Mouse (Mus musculus): ENCODE data around the gene Slc7a15. TPM values are rescaled to one million over a fixed set of nuclear protein-coding genes. Genes with fewer than 3 reads are reported as not detected.

The Slc7a15 gene
- polyA plus RNA-seq, 1 experiment = not detected

GRCm38 (mm10) chr12:8522711-8523110 lies 76.2 kb downstream of the Slc7a15 start:
- H3K4me3 ChIP-seq (ENCODE audit: low read depth, low read length) = no peak overlapping the region
- H3K4me1 ChIP-seq (ENCODE audit: control insufficient read depth, insufficient read depth, low read length) = peaks cover 6% of the 10 kb centered on the region
- no peaks in the 10 kb centered on the region for H3K27me3 ChIP-seq (ENCODE audit: control insufficient read depth, insufficient read depth, low read length, poor library complexity, severe bottlenecking)
- H3K36me3 ChIP-seq (ENCODE audit: control insufficient read depth, insufficient read depth, low read length, poor library complexity, severe bottlenecking) = no peaks in the 10 kb centered on the region
- H3K27ac ChIP-seq (ENCODE audit: insufficient read depth, low read length) = no peak overlapping the region
- H3K9me3 ChIP-seq (replicated peaks; ENCODE audit: control insufficient read depth, insufficient read depth, low read length, poor library complexity, severe bottlenecking) = no peaks in the 10 kb centered on the region
- TF ChIP-seq EP300 (IDR thresholded peaks at IDR 0.05; ENCODE audit: insufficient read depth, low read depth, low read length) = no peak
- TF ChIP-seq CTCF (IDR thresholded peaks at IDR 0.05; ENCODE audit: low read depth, low read length) = no peak
- no peak overlapping the region for H3K9ac ChIP-seq (ENCODE audit: low read depth, poor library complexity, severe bottlenecking)

- Histone ChIP-seq H3K27me3 (ENCODE audit: control insufficient read depth, insufficient read depth, low read length, poor library complexity, severe bottlenecking) (no peaks in the 10 kb centered on the region), H3K9me3 (replicated peaks; ENCODE audit: control insufficient read depth, insufficient read depth, low read length, poor library complexity, severe bottlenecking) (no peaks in the 10 kb centered on the region), H3K27ac (ENCODE audit: insufficient read depth, low read length) (peak overlapping the region; percentile 32), H3K9ac (ENCODE audit: low read depth, poor library complexity, severe bottlenecking) (no peak overlapping the region), H3K36me3 (ENCODE audit: control insufficient read depth, insufficient read depth, low read length, poor library complexity, severe bottlenecking) (no peaks in the 10 kb centered on the region), H3K4me1 (ENCODE audit: control insufficient read depth, insufficient read depth, low read length) (peaks cover 6% of the 10 kb centered on the region), H3K4me3 (ENCODE audit: low read depth, low read length) (peak overlapping the region; percentile 17; the same call in 1 of the 2 replicates)
- peak; percentile 73 for TF ChIP-seq EP300 (IDR thresholded peaks at IDR 0.05; ENCODE audit: insufficient read depth, low read depth, low read length)
- TF ChIP-seq CTCF (IDR thresholded peaks at IDR 0.05; ENCODE audit: low read depth, low read length) = no peak
- peak; percentile 20 for TF ChIP-seq POLR2A (IDR thresholded peaks at IDR 0.05; ENCODE audit: insufficient read depth, low read length)
These were observed 77.4 kb downstream of the Slc7a15 start for GRCm38 (mm10) chr12:8521375-8522047.

GRCm38 (mm10) chr12:8519431-8520160 lies 79.3 kb downstream of the Slc7a15 start:
- TF ChIP-seq EP300 (IDR thresholded peaks at IDR 0.05; ENCODE audit: insufficient read depth, low read depth, low read length) (no peak), POLR2A (IDR thresholded peaks at IDR 0.05; ENCODE audit: insufficient read depth, low read length) (peak; percentile 20)
- Histone ChIP-seq H3K9ac (ENCODE audit: low read depth, poor library complexity, severe bottlenecking) (no peak overlapping the region), H3K36me3 (ENCODE audit: control insufficient read depth, insufficient read depth, low read length, poor library complexity, severe bottlenecking) (no peaks in the 10 kb centered on the region), H3K27me3 (ENCODE audit: control insufficient read depth, insufficient read depth, low read length, poor library complexity, severe bottlenecking) (no peaks in the 10 kb centered on the region), H3K9me3 (replicated peaks; ENCODE audit: control insufficient read depth, insufficient read depth, low read length, poor library complexity, severe bottlenecking) (no peaks in the 10 kb centered on the region), H3K27ac (ENCODE audit: insufficient read depth, low read length) (no peak overlapping the region), H3K4me3 (ENCODE audit: low read depth, low read length) (no peak overlapping the region; the same call in 1 of the 2 replicates), H3K4me1 (ENCODE audit: control insufficient read depth, insufficient read depth, low read length) (peaks cover 6% of the 10 kb centered on the region)

- H3K9ac ChIP-seq (ENCODE audit: low read depth, poor library complexity, severe bottlenecking) = no peak overlapping the region
- TF ChIP-seq CTCF (IDR thresholded peaks at IDR 0.05; ENCODE audit: low read depth, low read length) (no peak), EP300 (IDR thresholded peaks at IDR 0.05; ENCODE audit: insufficient read depth, low read depth, low read length) (no peak), POLR2A (IDR thresholded peaks at IDR 0.05; ENCODE audit: insufficient read depth, low read length) (no peak)
These were observed 87.6 kb downstream of the Slc7a15 start for GRCm38 (mm10) chr12:8511037-8511882.

GRCm38 (mm10) chr12:8510317-8510988 lies 88.4 kb downstream of the Slc7a15 start:
- H3K9ac ChIP-seq (ENCODE audit: low read depth, poor library complexity, severe bottlenecking) = no peak overlapping the region
- H3K4me3 ChIP-seq (ENCODE audit: low read depth, low read length) = no peak overlapping the region
- no peaks in the 10 kb centered on the region for H3K4me1 ChIP-seq (ENCODE audit: control insufficient read depth, insufficient read depth, low read length)
- H3K36me3 ChIP-seq (ENCODE audit: control insufficient read depth, insufficient read depth, low read length, poor library complexity, severe bottlenecking) = no peaks in the 10 kb centered on the region
- no peaks in the 10 kb centered on the region for H3K27me3 ChIP-seq (ENCODE audit: control insufficient read depth, insufficient read depth, low read length, poor library complexity, severe bottlenecking)
- no peaks in the 10 kb centered on the region for H3K9me3 ChIP-seq (replicated peaks; ENCODE audit: control insufficient read depth, insufficient read depth, low read length, poor library complexity, severe bottlenecking)
- H3K27ac ChIP-seq (ENCODE audit: insufficient read depth, low read length) = no peak overlapping the region
- TF ChIP-seq CTCF (IDR thresholded peaks at IDR 0.05; ENCODE audit: low read depth, low read length) = no peak
- no peak for TF ChIP-seq POLR2A (IDR thresholded peaks at IDR 0.05; ENCODE audit: insufficient read depth, low read length)
- no peak for TF ChIP-seq EP300 (IDR thresholded peaks at IDR 0.05; ENCODE audit: insufficient read depth, low read depth, low read length)

More at GRCm38 (mm10) chr12:8511037-8511882, 87.6 kb downstream of the Slc7a15 start:
- no peak overlapping the region for H3K4me3 ChIP-seq (ENCODE audit: low read depth, low read length)
- no peaks in the 10 kb centered on the region for H3K4me1 ChIP-seq (ENCODE audit: control insufficient read depth, insufficient read depth, low read length)
- no peaks in the 10 kb centered on the region for H3K36me3 ChIP-seq (ENCODE audit: control insufficient read depth, insufficient read depth, low read length, poor library complexity, severe bottlenecking)
- no peaks in the 10 kb centered on the region for H3K27me3 ChIP-seq (ENCODE audit: control insufficient read depth, insufficient read depth, low read length, poor library complexity, severe bottlenecking)
- H3K27ac ChIP-seq (ENCODE audit: insufficient read depth, low read length) = no peak overlapping the region
- no peaks in the 10 kb centered on the region for H3K9me3 ChIP-seq (replicated peaks; ENCODE audit: control insufficient read depth, insufficient read depth, low read length, poor library complexity, severe bottlenecking)
